Mouse (Mus musculus) CH12.LX (cell line): ENCODE data around the gene Plaur. TPM values are rescaled to one million over a fixed set of nuclear protein-coding genes. Genes with fewer than 3 reads are reported as not detected.

ENCODE experiments used
- DNase-seq: peaks from one replicate; pipeline ENCODE4 v3.0.0-alpha.2; 2013; ENCODE audit errors: extremely low read depth
- H3K27ac ChIP-seq: 2 replicates; pipeline ENCODE4 v1.5.1; 2012; ENCODE audit warnings: low read depth, mild to moderate bottlenecking, control low read depth, moderate library complexity; ENCODE audit not compliant: insufficient read depth
- H3K27me3 ChIP-seq: replicated peaks from 2 replicates; pipeline ENCODE3; 2012; ENCODE audit warnings: inconsistent platforms
- H3K36me3 ChIP-seq, 2 experiments: replicated peaks in 1 of 2; 2 replicates each; pipeline versions ENCODE3 to v1.6.1; 2012; ENCODE audit warnings: inconsistent platforms in 1 of 2, low read length in 1 of 2, mild to moderate bottlenecking in 1 of 2, mixed read lengths in 1 of 2, moderate library complexity in 1 of 2; ENCODE audit not compliant: control insufficient read depth in 1 of 2, insufficient read depth in 1 of 2
- H3K4me1 ChIP-seq, 2 experiments: 2 replicates each; pipeline ENCODE4 v1.6.1; 2012; ENCODE audit warnings: inconsistent platforms in 1 of 2, moderate library complexity in 1 of 2; ENCODE audit not compliant: insufficient read depth in 2 of 2, control insufficient read depth in 1 of 2
- H3K4me2 ChIP-seq: 2 replicates; pipeline ENCODE4 v1.6.1; 2012; ENCODE audit warnings: low read depth, mild to moderate bottlenecking, control low read depth; ENCODE audit not compliant: poor library complexity, insufficient read depth, severe bottlenecking
- H3K4me3 ChIP-seq, 3 experiments: fragments of 150-350 bp in 1 of 3; sonication (generic) in 1 of 3; replicated peaks in 1 of 3; 2 replicates each; pipeline versions ENCODE3 to v1.5.1; 2011 to 2012; ENCODE audit warnings: low read depth in 2 of 3, low read length in 2 of 3, mild to moderate bottlenecking in 2 of 3, moderate library complexity in 2 of 3, control low read depth in 1 of 3, improper control_type of control experiment in 1 of 3, inconsistent platforms in 1 of 3, mixed read lengths in 1 of 3; ENCODE audit not compliant: poor library complexity in 1 of 3
- H3K79me2 ChIP-seq: replicated peaks from 2 replicates; pipeline ENCODE4 v1.6.1; 2012; ENCODE audit warnings: mild to moderate bottlenecking, moderate library complexity; ENCODE audit not compliant: control insufficient read depth, poor library complexity, insufficient read depth, severe bottlenecking; ENCODE audit errors: extremely low read depth
- H3K9ac ChIP-seq: 2 replicates; pipeline ENCODE4 v1.6.1; 2012; ENCODE audit warnings: low read depth, mild to moderate bottlenecking, control low read depth, moderate library complexity; ENCODE audit not compliant: insufficient read depth
- H3K9me3 ChIP-seq: replicated peaks from 2 replicates; pipeline ENCODE3; 2012; ENCODE audit warnings: low read length, inconsistent platforms, mixed read lengths
- CHD2 ChIP-seq: IDR thresholded peaks from 2 replicates; pipeline ENCODE4 v1.6.1; 2011; ENCODE audit warnings: low read length, improper control_type of control experiment
- IRF4 ChIP-seq: IDR thresholded peaks from 2 replicates; pipeline ENCODE4 v1.6.1; 2014; ENCODE audit warnings: low read depth, mild to moderate bottlenecking, inconsistent platforms, low read length, improper control_type of control experiment
- KAT2A ChIP-seq: IDR thresholded peaks from 2 replicates; pipeline ENCODE4 v1.6.1; 2012; ENCODE audit warnings: low read length, improper control_type of control experiment, inconsistent platforms; ENCODE audit not compliant: insufficient replicate concordance
- MAFK ChIP-seq: IDR thresholded peaks from 2 replicates; pipeline ENCODE4 v1.6.1; 2011; ENCODE audit warnings: low read length, improper control_type of control experiment; ENCODE audit not compliant: insufficient replicate concordance
- MEF2A ChIP-seq: IDR thresholded peaks from 2 replicates; pipeline ENCODE4 v1.6.1; 2014; ENCODE audit warnings: low read depth, mild to moderate bottlenecking, inconsistent platforms, low read length, improper control_type of control experiment, borderline replicate concordance
- NELFE ChIP-seq: IDR thresholded peaks from 2 replicates; pipeline ENCODE4 v1.6.1; 2011; ENCODE audit warnings: low read depth, low read length, improper control_type of control experiment
- POLR2AphosphoS2 ChIP-seq: IDR thresholded peaks from 2 replicates; pipeline ENCODE4 v1.6.1; 2011; ENCODE audit warnings: low read depth, low read length, improper control_type of control experiment
- RAD21 ChIP-seq: IDR thresholded peaks from 2 replicates; pipeline ENCODE4 v1.6.1; 2011; ENCODE audit warnings: low read depth, mild to moderate bottlenecking, low read length, improper control_type of control experiment, moderate library complexity
- RCOR1 ChIP-seq: conservative IDR thresholded peaks from 2 replicates; pipeline ENCODE4 v1.6.1; 2012; ENCODE audit warnings: low read depth, mild to moderate bottlenecking, inconsistent platforms, low read length, improper control_type of control experiment
- SMC3 ChIP-seq: IDR thresholded peaks from 2 replicates; pipeline ENCODE4 v1.6.1; 2011; ENCODE audit warnings: low read depth, low read length, improper control_type of control experiment
- TCF12 ChIP-seq: IDR thresholded peaks from 2 replicates; pipeline ENCODE4 v1.6.1; 2014; ENCODE audit warnings: low read depth, mild to moderate bottlenecking, inconsistent platforms, low read length, improper control_type of control experiment
- USF2 ChIP-seq: conservative IDR thresholded peaks from 2 replicates; pipeline ENCODE4 v1.6.1; 2011; ENCODE audit warnings: low read depth, low read length, improper control_type of control experiment
- ZC3H11A ChIP-seq: IDR thresholded peaks from 2 replicates; pipeline ENCODE4 v1.6.1; 2012; ENCODE audit warnings: low read depth, mild to moderate bottlenecking, inconsistent platforms, low read length, improper control_type of control experiment
- ZKSCAN1 ChIP-seq: IDR thresholded peaks from 2 replicates; pipeline ENCODE4 v1.6.1; 2012; ENCODE audit warnings: low read depth, inconsistent platforms, low read length, improper control_type of control experiment, borderline replicate concordance
- dilution Hi-C: fragments of 300-500 bp; cut with MboI; formaldehyde crosslinking; loops from 2 replicates; pipeline ENCODE4 v1.14.3; 2020; ENCODE audit warnings: low sequenced_read_pairs; ENCODE audit not compliant: extremely low pct_unique_long_range_greater_than_20kb, extremely low pct_ligation_motif_present
- in situ Hi-C: fragments of 300-500 bp; cut with MboI; formaldehyde crosslinking; loops from 3 replicates; pipeline ENCODE4 v1.14.3; 2019; ENCODE audit warnings: low sequenced_read_pairs, low pct_ligation_motif_present, low pct_unique_long_range_greater_than_20kb, mixed read lengths
- polyA plus RNA-seq: library from polyadenylated mRNA; unstranded; fragments of >175 nt; gene quantifications from 2 replicates; pipeline ENCODE4 v1.2.1, GENCODE M21; 2012; ENCODE audit warnings: low read depth; ENCODE audit not compliant: insufficient read length
- total RNA-seq, 2 experiments: library from RNA; depleted of rRNA; stranded (reverse); fragments of 300-350 nt in 1 of 2; fragments of >200 nt in 1 of 2; gene quantifications; 2 replicates each; pipeline ENCODE4 v1.2.3; 2012 to 2014

Gene Plaur
- total and polyA plus RNA-seq, 3 experiments: 0.13 to 0.72 (median 0.26) TPM

- DNase-seq: no peak
- Histone ChIP-seq H3K9ac (peak overlapping the region; percentile 66; the same call in 1 of the 2 replicates), H3K9me3 (no peaks in the 10 kb centered on the region), H3K4me1 (peaks cover 0 to 25% of the 10 kb centered on the region in 2 experiments; a peak in 2 of 4 replicates), H3K4me2 (peak overlapping the region; percentile 70), H3K27me3 (peaks cover 2% of the 10 kb centered on the region), H3K79me2 (0 out of 2 replicates have a peak, but pooled peaks cover 2% of the 10 kb centered on the region), H3K36me3 (peaks cover 0 to 9% of the 10 kb centered on the region in 2 experiments), H3K4me3 (peak overlapping the region in 1 of 3 experiments; percentile 88), H3K27ac (no peak overlapping the region)
- dilution Hi-C loops (no loop called here), in situ Hi-C loops (no loop called here)
- TF ChIP-seq RCOR1 (no peak), ZKSCAN1 (no peak), TCF12 (no peak), POLR2AphosphoS2 (no peak), SMC3 (no peak), ZC3H11A (no peak), IRF4 (no peak)
Measured at GRCm38 (mm10) chr7:24506065-24506459, 43.8 kb downstream of the Plaur start.

GRCm38 (mm10) chr7:24506476-24506837 lies 44.2 kb downstream of the Plaur start:
- dilution Hi-C loops (no loop called here), in situ Hi-C loops (no loop called here)
- Histone ChIP-seq H3K4me1 (peaks cover 0 to 25% of the 10 kb centered on the region in 2 experiments; a peak in 2 of 4 replicates), H3K4me3 (peak overlapping the region; percentile 75 to 88 (median 76)), H3K9me3 (no peaks in the 10 kb centered on the region), H3K79me2 (0 out of 2 replicates have a peak, but pooled peaks cover 2% of the 10 kb centered on the region), H3K9ac (peak overlapping the region; percentile 66), H3K27me3 (peaks cover 2% of the 10 kb centered on the region), H3K36me3 (peaks cover 0 to 10% of the 10 kb centered on the region in 2 experiments), H3K4me2 (peak overlapping the region; percentile 70), H3K27ac (peak overlapping the region; percentile 10; the same call in 1 of the 2 replicates)
- TF ChIP-seq RAD21 (no peak), MEF2A (no peak), RCOR1 (no peak), USF2 (no peak), CHD2 (no peak), MAFK (no peak), KAT2A (no peak), NELFE (no peak)
- no peak for DNase-seq
